Mouse (Mus musculus) heart, postnatal 0 days (tissue): ENCODE measurements around the gene Gm27021. TPM values are rescaled to one million over a fixed set of nuclear protein-coding genes. Genes with fewer than 3 reads are reported as not detected.
A peak's percentile ranks its signal among the peaks of the same experiment; 100 is the strongest.

ENCODE experiments used
- ATAC-seq: fragments of 200-750 bp; cut with Nextera tagmentation; 2 replicates; pipeline ENCODE4 v1.8.0; 2017; ENCODE audit warnings: low read depth, moderate number of reproducible peaks, moderate library complexity; ENCODE audit not compliant: insufficient read depth
- DNase-seq: peaks from one replicate; pipeline ENCODE4 v3.0.0-alpha.2; 2016; ENCODE audit warnings: low spot score
- H3K27ac ChIP-seq: fragments of 300-500 bp; sonication (generic); 2 replicates; pipeline ENCODE4 v1.5.1; 2014; ENCODE audit warnings: low read depth, mild to moderate bottlenecking
- H3K27me3 ChIP-seq: fragments of 300-500 bp; sonication (generic); 2 replicates; pipeline ENCODE4 v1.6.1; 2014; ENCODE audit warnings: low read length, mixed read lengths; ENCODE audit not compliant: control insufficient read depth, insufficient read depth
- H3K36me3 ChIP-seq: fragments of 300-500 bp; sonication (generic); replicated peaks from 2 replicates; pipeline ENCODE4 v1.6.1; 2014; ENCODE audit warnings: low read length, mixed read lengths; ENCODE audit not compliant: control insufficient read depth, insufficient read depth
- H3K4me1 ChIP-seq: fragments of 300-500 bp; sonication (generic); 2 replicates; pipeline ENCODE4 v1.6.1; 2014; ENCODE audit warnings: antibody characterized with exemption; ENCODE audit not compliant: control insufficient read depth, insufficient read depth
- H3K4me2 ChIP-seq: fragments of 300-500 bp; sonication (generic); 2 replicates; pipeline ENCODE4 v1.6.1; 2014; ENCODE audit warnings: low read depth, mild to moderate bottlenecking, low read length, moderate library complexity
- H3K4me3 ChIP-seq: fragments of 300-500 bp; sonication (generic); 2 replicates; pipeline ENCODE4 v1.5.1; 2014; ENCODE audit warnings: low read depth, low read length
- H3K9ac ChIP-seq: fragments of 300-500 bp; sonication (generic); replicated peaks from 2 replicates; pipeline ENCODE4 v1.6.1; 2014; ENCODE audit warnings: low read depth, low read length, mixed read lengths
- H3K9me3 ChIP-seq: fragments of 300-500 bp; sonication (generic); replicated peaks from 2 replicates; pipeline ENCODE4 v1.6.1; 2016; ENCODE audit warnings: low read length; ENCODE audit not compliant: control insufficient read depth
- CTCF ChIP-seq: IDR thresholded peaks from 2 replicates; pipeline ENCODE4 v1.5.1; 2016; ENCODE audit warnings: antibody characterized with exemption, control low read depth, low read depth
- EP300 ChIP-seq: IDR thresholded peaks from 2 replicates; pipeline ENCODE4 v1.6.1; 2016; ENCODE audit warnings: antibody characterized with exemption, low read depth
- WGBS: fragments of 180-500 bp; shearing (Covaris S2); extraction: QIAGEN DNeasy Blood & Tissue Kit; methylation state at CpG from one replicate; pipeline ENCODE4 v1.1.7; 2014; 5-methylcytosine and 5-hydroxymethylcytosine counted together
- polyA plus RNA-seq: library from polyadenylated mRNA; unstranded; fragments of >200 nt; fragmentation: Nextera tagmentation; extraction: Ambion mirVana; gene quantifications from 2 replicates; pipeline ENCODE4 v1.2.1, GENCODE M21; 2015
- total RNA-seq: library from RNA; depleted of rRNA; stranded (reverse); fragments of >200 nt; gene quantifications from 2 replicates; pipeline ENCODE4 v1.2.3, GENCODE M21; 2014; ENCODE audit warnings: low replicate concordance

Gene Gm27021
- total and polyA plus RNA-seq, 2 experiments from 2014 or later, result 1.1 to 5.4 TPM

DNA sequence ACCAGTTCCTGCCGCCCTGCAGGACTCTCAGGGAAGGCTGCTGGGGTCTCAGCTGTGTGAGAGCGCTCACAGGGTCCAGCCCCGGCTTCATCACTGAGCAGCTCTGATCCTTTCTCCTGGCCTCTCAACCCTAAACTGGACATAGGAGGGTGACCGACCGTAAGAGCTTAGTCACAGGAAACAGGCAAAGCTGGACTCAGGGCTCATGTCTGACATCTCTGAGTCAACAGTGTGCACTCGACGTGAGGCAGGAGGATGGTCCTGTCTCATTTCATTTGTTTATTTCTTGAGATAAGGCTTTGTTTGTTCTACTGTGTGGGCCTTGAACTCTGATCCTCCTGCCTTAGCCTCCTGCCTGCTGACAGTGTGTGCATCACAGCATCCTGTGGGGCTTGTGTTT lies 47.4 kb downstream of the Gm27021 start:
- ATAC-seq (no peak), DNase-seq (no peak)
- no peak overlapping the region for H3K4me2 ChIP-seq
- H3K4me3 ChIP-seq, result no peak overlapping the region
- H3K27me3 ChIP-seq, result no peaks in the 10 kb centered on the region
- H3K9me3 ChIP-seq, result no peaks in the 10 kb centered on the region
- peaks cover 18% of the 10 kb centered on the region; the same call in 1 of the 2 replicates for H3K4me1 ChIP-seq
- 0 out of 2 replicates have a peak overlapping the region, but pooled peaks have one; percentile 32 for H3K27ac ChIP-seq
- no peak overlapping the region for H3K9ac ChIP-seq
- TF ChIP-seq CTCF (no peak), EP300 (no peak)
- 58% methylated on average over 7 of the region's 7 CpGs for WGBS
- H3K36me3 ChIP-seq, result no peaks in the 10 kb centered on the region

DNA sequence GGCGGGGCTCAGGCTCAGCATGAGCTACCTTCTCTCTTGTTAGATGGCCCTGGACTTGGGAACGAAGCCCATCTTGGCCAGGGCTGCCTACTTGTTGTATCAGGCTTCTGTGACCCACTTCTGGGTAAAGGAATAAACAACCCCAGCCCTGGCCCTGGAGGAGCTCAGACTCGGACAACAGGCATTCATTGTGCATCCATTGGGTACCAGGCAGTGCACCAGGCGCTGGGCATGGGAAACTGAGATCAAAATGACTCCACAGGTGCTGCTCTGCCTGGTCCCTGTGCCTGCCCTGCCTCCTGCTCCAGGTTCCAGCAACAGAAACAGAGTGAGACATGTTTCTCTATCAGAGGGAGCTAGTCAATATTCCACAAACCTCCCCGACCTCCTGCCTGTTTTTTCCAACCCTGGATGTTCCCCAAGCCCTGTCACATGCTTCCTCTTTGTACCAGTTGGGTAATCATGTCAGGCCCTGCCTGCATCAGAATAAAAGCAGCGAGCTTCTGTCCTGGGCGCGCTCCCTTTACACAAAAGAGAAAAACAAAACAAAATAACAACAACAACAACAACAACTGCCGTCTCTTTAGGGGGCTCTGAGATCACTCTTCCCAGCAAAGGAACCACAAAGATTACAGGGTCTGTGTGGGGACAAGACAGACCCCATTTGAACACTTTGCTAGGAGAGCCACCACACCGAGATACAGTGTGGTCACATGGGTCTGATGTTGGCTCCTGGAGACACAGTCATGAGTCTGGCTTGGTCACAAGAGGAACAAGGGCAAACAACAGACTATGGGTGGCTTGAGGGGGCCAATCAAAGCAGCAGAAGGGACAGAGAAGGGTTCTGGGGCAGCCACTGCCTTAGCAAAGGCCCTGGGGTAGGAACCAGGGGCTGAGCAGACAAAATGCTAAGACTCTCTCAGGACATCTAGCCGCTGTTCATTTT lies 48.4 kb downstream of the Gm27021 start:
- DNase-seq (no peak), ATAC-seq (peak; percentile 49)
- Histone ChIP-seq H3K27ac (peak overlapping the region; percentile 32), H3K4me1 (peaks cover 18% of the 10 kb centered on the region; the same call in 1 of the 2 replicates), H3K4me2 (no peak overlapping the region), H3K9ac (no peak overlapping the region), H3K36me3 (no peaks in the 10 kb centered on the region), H3K9me3 (no peaks in the 10 kb centered on the region), H3K27me3 (no peaks in the 10 kb centered on the region), H3K4me3 (no peak overlapping the region)
- TF ChIP-seq EP300 (0 out of 2 replicates have a peak, but pooled peaks have one; percentile 28), CTCF (no peak)
- 66% methylated on average over 11 of the region's 11 CpGs for WGBS

DNA sequence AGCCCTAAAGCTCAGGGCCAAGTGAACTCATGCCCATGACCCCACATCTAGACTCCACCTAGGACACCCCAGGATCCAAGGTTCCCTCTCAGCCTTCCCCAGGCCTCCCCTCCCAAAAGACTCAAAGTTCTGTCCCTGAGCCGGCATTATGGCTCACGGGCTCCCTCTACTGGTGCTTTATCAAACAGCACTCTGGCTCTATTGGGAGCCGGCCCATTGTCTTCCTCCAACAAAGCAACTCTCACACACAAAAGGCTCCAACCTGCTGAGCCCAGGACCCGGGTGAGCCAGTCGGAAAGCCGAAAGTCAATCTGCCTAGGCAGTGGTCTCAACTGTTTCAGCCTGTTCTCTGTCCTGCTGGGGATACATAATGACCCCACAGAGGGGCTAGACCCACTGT lies 49.8 kb downstream of the Gm27021 start:
- 0% methylated on average over 6 of the region's 6 CpGs for WGBS
- no peaks in the 10 kb centered on the region for H3K36me3 ChIP-seq
- no peaks in the 10 kb centered on the region for H3K9me3 ChIP-seq
- ATAC-seq, result peak; percentile 52
- no peak overlapping the region for H3K9ac ChIP-seq
- H3K4me1 ChIP-seq, result peaks cover 18% of the 10 kb centered on the region; the same call in 1 of the 2 replicates
- no peak overlapping the region for H3K4me3 ChIP-seq
- H3K27ac ChIP-seq, result no peak overlapping the region
- H3K27me3 ChIP-seq, result 0 out of 2 replicates have a peak, but pooled peaks cover 4% of the 10 kb centered on the region
- DNase-seq, result peak; percentile 62
- no peak overlapping the region for H3K4me2 ChIP-seq
- TF ChIP-seq EP300 (no peak), CTCF (peak; percentile 89)

DNA sequence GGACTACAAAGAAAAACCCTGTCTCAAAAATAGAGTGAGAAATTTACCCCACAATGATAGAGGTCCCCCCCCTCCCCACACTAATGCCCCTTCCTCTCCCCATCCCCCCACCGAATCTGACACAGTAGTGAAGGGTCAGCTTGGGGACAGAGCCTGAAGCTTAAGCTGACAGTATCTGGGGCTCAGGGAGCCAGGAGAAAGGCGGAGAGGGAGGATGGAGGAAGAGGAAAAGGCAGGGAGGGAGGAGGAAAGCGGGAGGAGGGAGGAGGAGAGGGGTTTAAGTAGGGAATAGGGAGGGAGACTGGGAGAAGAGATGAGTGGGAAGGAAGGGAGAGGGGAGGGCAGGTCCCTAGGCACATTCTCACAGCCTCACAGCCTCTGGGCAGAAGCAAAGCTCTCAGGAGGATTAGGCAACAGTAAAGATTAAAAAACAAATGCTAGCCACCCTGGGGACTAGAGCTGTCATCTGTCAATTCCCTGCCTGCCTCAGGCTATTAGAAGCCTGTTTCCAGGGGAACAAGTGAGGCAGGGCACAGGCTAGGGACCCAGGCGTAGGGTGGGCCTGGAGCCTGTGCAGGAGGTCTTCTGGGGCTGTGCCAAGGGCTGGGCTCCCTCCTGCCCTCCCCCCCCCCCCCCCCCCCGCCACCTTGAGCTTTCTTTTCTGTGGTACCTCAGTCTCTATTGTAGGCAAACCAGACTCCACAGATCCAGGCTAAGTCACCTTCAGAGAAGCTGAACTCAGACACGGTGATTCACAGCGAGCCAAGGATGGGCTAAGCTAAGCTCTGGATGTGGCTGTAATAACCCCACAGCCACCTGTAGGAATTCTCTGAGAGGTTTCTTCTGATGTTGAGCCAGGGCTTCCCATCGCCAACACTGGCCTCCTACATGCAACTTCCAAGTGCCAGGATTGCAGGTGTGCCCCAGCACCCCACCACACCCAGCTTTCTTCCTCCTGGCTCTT lies 50.9 kb downstream of the Gm27021 start:
- Histone ChIP-seq H3K4me2 (no peak overlapping the region), H3K9ac (no peak overlapping the region), H3K9me3 (no peaks in the 10 kb centered on the region), H3K4me3 (no peak overlapping the region), H3K27me3 (0 out of 2 replicates have a peak, but pooled peaks cover 4% of the 10 kb centered on the region), H3K4me1 (peaks cover 18% of the 10 kb centered on the region; the same call in 1 of the 2 replicates), H3K27ac (no peak overlapping the region), H3K36me3 (no peaks in the 10 kb centered on the region)
- no peak for TF ChIP-seq EP300
- TF ChIP-seq CTCF, result no peak
- WGBS, result 57% methylated on average over 7 of the region's 8 CpGs
- ATAC-seq (peak; percentile 19; the same call in 1 of the 2 replicates), DNase-seq (no peak)

DNA sequence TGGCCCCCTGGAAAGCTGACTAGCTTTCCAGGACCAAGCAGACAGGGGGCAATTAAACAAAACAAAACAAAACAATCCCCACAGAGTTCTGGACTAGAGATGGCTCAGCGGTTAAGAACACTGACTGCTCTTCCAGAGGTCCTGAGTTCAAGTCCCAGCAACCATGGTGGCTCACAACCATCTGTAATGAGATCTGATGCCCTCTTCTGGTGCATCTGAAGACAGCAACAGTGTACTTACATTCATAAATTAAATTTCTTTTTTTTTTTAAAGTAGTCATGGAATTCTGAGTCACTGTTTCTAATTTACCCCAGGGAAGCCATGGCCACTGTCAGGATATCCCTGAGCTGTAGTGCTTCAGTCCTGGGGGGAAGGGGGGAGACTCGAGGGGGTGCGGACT lies 53.4 kb downstream of the Gm27021 start:
- Histone ChIP-seq H3K36me3 (no peaks in the 10 kb centered on the region), H3K4me3 (no peak overlapping the region), H3K9ac (no peak overlapping the region), H3K4me1 (peaks cover 5% of the 10 kb centered on the region; the same call in 1 of the 2 replicates), H3K27me3 (0 out of 2 replicates have a peak, but pooled peaks cover 4% of the 10 kb centered on the region), H3K9me3 (no peaks in the 10 kb centered on the region), H3K27ac (no peak overlapping the region), H3K4me2 (no peak overlapping the region)
- TF ChIP-seq EP300 (no peak), CTCF (no peak)
- 84% methylated on average over 3 of the region's 3 CpGs for WGBS
- ATAC-seq (no peak), DNase-seq (no peak)
